Mouse (Mus musculus): Measurements from ENCODE around the gene Ttc28.

DNA sequence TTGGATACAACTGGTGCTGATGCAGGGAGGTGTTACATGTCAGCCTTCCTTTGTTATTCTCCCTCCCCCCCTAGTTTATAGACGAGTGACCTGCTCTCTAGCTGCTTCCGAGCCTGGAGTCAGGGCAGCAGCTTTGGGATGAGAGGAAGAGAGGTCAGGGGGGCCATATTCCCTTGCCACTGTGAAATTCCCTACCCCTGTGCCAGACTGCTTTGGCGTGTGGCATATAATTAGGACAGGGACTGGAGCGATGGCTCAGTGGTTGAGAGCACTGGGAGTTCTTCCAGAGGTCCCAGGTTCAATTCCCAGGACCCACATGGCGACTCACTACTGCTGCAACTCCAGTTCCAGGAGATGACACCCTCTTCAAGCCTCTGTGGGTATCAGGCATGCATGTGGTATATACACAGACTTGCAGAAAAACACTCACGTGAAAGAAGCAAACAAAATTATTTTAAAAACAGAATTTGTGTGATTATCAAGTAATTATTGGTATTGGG, 180.7 kb downstream of the Ttc28 start:
- TF ChIP-seq POLR2A (IDR thresholded peaks at IDR 0.05; ENCODE audit: extremely low read depth, insufficient read depth, low read length) = no peak
- TF ChIP-seq CTCF (IDR thresholded peaks at IDR 0.05; ENCODE audit: low read depth, low read length) = no peak
